Mouse (Mus musculus): Measurements from ENCODE around the gene Gm20388. TPM values are rescaled to one million over a fixed set of nuclear protein-coding genes. Genes with fewer than 3 reads are reported as not detected.
"Not testable (repeated sequence)": the region's sequence is repeated elsewhere in the genome, so short reads cannot be mapped to it uniquely, and the experiment has no call there.

The Gm20388 gene
- polyA plus RNA-seq, 1 experiment from 2014 or later: not detected

- H3K36me3 ChIP-seq (replicated peaks; ENCODE audit: control insufficient read depth, insufficient read depth): peaks cover 57% of the 10 kb centered on the region
- H3K9me3 ChIP-seq (ENCODE audit: control insufficient read depth, low read length): peaks cover 15% of the 10 kb centered on the region
- H3K27ac ChIP-seq: no peak overlapping the region; the same call in 1 of the 2 replicates
- H3K9ac ChIP-seq: no peak overlapping the region
- 0 out of 2 replicates have a peak overlapping the region, but pooled peaks have one; percentile 36 for H3K4me2 ChIP-seq (replicated peaks)
- no peaks in the 10 kb centered on the region; the same call in 1 of the 2 replicates for H3K4me1 ChIP-seq (replicated peaks; ENCODE audit: control insufficient read depth, insufficient read depth, low read length)
- H3K27me3 ChIP-seq (ENCODE audit: control insufficient read depth, insufficient read depth, low read length): no peaks in the 10 kb centered on the region
- ATAC-seq (ENCODE audit: low FRiP score) (no peak), DNase-seq (ENCODE audit: low spot score) (no peak)
- H3K4me3 ChIP-seq (replicated peaks; ENCODE audit: low read length): no peak overlapping the region
- 18% methylated on average over 3 of the region's 3 CpGs for WGBS
These were observed 3512.1 kb downstream of the Gm20388 start for GRCm38 (mm10) chr8:123422781-123423159.

GRCm38 (mm10) chr8:123423441-123423840 lies 3512.8 kb downstream of the Gm20388 start, which contains the start of gene Def8:
TSS of gene Def8 (plus strand) at chr8:123423527.
- Histone ChIP-seq H3K27ac (no peak within 1 kb of the TSS; the same call in 1 of the 2 replicates), H3K9me3 (ENCODE audit: control insufficient read depth, low read length) (peaks cover 22% of the 10 kb centered on the region), H3K36me3 (replicated peaks; ENCODE audit: control insufficient read depth, insufficient read depth) (peaks cover 50% of the 10 kb centered on the region), H3K4me1 (replicated peaks; ENCODE audit: control insufficient read depth, insufficient read depth, low read length) (no peaks in the 10 kb centered on the region; the same call in 1 of the 2 replicates), H3K27me3 (ENCODE audit: control insufficient read depth, insufficient read depth, low read length) (no peaks in the 10 kb centered on the region), H3K4me3 (replicated peaks; ENCODE audit: low read length) (no peak within 1 kb of the TSS), H3K4me2 (replicated peaks) (peak within 1 kb of the TSS; percentile 36), H3K9ac (no peak within 1 kb of the TSS)
- WGBS: 77% methylated on average over 7 of the region's 7 CpGs
- ATAC-seq (ENCODE audit: low FRiP score) (no peak), DNase-seq (ENCODE audit: low spot score) (no peak)

GRCm38 (mm10) chr8:123426511-123427509 lies 3516.2 kb downstream of the Gm20388 start:
- Histone ChIP-seq H3K9me3 (ENCODE audit: control insufficient read depth, low read length) (peaks cover 44% of the 10 kb centered on the region), H3K4me1 (replicated peaks; ENCODE audit: control insufficient read depth, insufficient read depth, low read length) (no peaks in the 10 kb centered on the region; the same call in 1 of the 2 replicates), H3K27ac (no peak overlapping the region), H3K36me3 (replicated peaks; ENCODE audit: control insufficient read depth, insufficient read depth) (peaks cover 17% of the 10 kb centered on the region), H3K4me3 (replicated peaks; ENCODE audit: low read length) (no peak overlapping the region), H3K9ac (no peak overlapping the region), H3K27me3 (ENCODE audit: control insufficient read depth, insufficient read depth, low read length) (no peaks in the 10 kb centered on the region), H3K4me2 (replicated peaks) (no peak overlapping the region)
- ATAC-seq (ENCODE audit: low FRiP score) (no peak), DNase-seq (ENCODE audit: low spot score) (no peak)
- 97% methylated on average over 27 of the region's 27 CpGs for WGBS

GRCm38 (mm10) chr8:123427639-123428275 lies 3517.1 kb downstream of the Gm20388 start:
- Histone ChIP-seq H3K4me3 (replicated peaks; ENCODE audit: low read length) (no peak overlapping the region), H3K27ac (no peak overlapping the region), H3K4me1 (replicated peaks; ENCODE audit: control insufficient read depth, insufficient read depth, low read length) (no peaks in the 10 kb centered on the region), H3K36me3 (replicated peaks; ENCODE audit: control insufficient read depth, insufficient read depth) (peaks cover 9% of the 10 kb centered on the region), H3K27me3 (ENCODE audit: control insufficient read depth, insufficient read depth, low read length) (no peaks in the 10 kb centered on the region), H3K9ac (no peak overlapping the region), H3K4me2 (replicated peaks) (no peak overlapping the region), H3K9me3 (ENCODE audit: control insufficient read depth, low read length) (peaks cover 51% of the 10 kb centered on the region)
- WGBS: 98% methylated on average over 24 of the region's 24 CpGs
- DNase-seq (ENCODE audit: low spot score) (no peak), ATAC-seq (ENCODE audit: low FRiP score) (no peak)

GRCm38 (mm10) chr8:123428343-123428893 lies 3517.8 kb downstream of the Gm20388 start:
- Histone ChIP-seq H3K4me1 (replicated peaks; ENCODE audit: control insufficient read depth, insufficient read depth, low read length) (no peaks in the 10 kb centered on the region), H3K4me3 (replicated peaks; ENCODE audit: low read length) (no peak overlapping the region), H3K9ac (no peak overlapping the region), H3K4me2 (replicated peaks) (no peak overlapping the region), H3K9me3 (ENCODE audit: control insufficient read depth, low read length) (peaks cover 51% of the 10 kb centered on the region), H3K27ac (no peak overlapping the region), H3K36me3 (replicated peaks; ENCODE audit: control insufficient read depth, insufficient read depth) (peaks cover 2% of the 10 kb centered on the region; the same call in 1 of the 2 replicates), H3K27me3 (ENCODE audit: control insufficient read depth, insufficient read depth, low read length) (no peaks in the 10 kb centered on the region)
- 97% methylated on average over 29 of the region's 29 CpGs for WGBS
- ATAC-seq (ENCODE audit: low FRiP score) (no peak), DNase-seq (ENCODE audit: low spot score) (no peak)

- no peaks in the 10 kb centered on the region for H3K27me3 ChIP-seq (ENCODE audit: control insufficient read depth, insufficient read depth, low read length)
- H3K4me3 ChIP-seq (replicated peaks; ENCODE audit: low read length): no peak overlapping the region
- no peak overlapping the region for H3K9ac ChIP-seq
- no peak overlapping the region for H3K27ac ChIP-seq
- peaks cover 51% of the 10 kb centered on the region for H3K9me3 ChIP-seq (ENCODE audit: control insufficient read depth, low read length)
- H3K36me3 ChIP-seq (replicated peaks; ENCODE audit: control insufficient read depth, insufficient read depth): no peaks in the 10 kb centered on the region
- no peak overlapping the region for H3K4me2 ChIP-seq (replicated peaks)
- no peak for ATAC-seq (ENCODE audit: low FRiP score)
- no peak for DNase-seq (ENCODE audit: low spot score)
- no peaks in the 10 kb centered on the region for H3K4me1 ChIP-seq (replicated peaks; ENCODE audit: control insufficient read depth, insufficient read depth, low read length)
- WGBS: 95% methylated on average over 23 of the region's 23 CpGs
These were observed 3518.5 kb downstream of the Gm20388 start for GRCm38 (mm10) chr8:123428939-123429721.

GRCm38 (mm10) chr8:123429722-123430013 lies 3519.0 kb downstream of the Gm20388 start:
- not testable (repeated sequence) for H3K4me1 ChIP-seq (replicated peaks; ENCODE audit: control insufficient read depth, insufficient read depth, low read length); H3K4me3 ChIP-seq (replicated peaks; ENCODE audit: low read length); ATAC-seq (ENCODE audit: low FRiP score); DNase-seq (ENCODE audit: low spot score); H3K27me3 ChIP-seq (ENCODE audit: control insufficient read depth, insufficient read depth, low read length); H3K36me3 ChIP-seq (replicated peaks; ENCODE audit: control insufficient read depth, insufficient read depth); H3K9ac ChIP-seq; H3K4me2 ChIP-seq (replicated peaks); H3K27ac ChIP-seq
- peaks cover 51% of the 10 kb centered on the region for H3K9me3 ChIP-seq (ENCODE audit: control insufficient read depth, low read length)
- 98% methylated on average over 15 of the region's 15 CpGs for WGBS

- H3K9ac ChIP-seq; H3K4me1 ChIP-seq (replicated peaks; ENCODE audit: control insufficient read depth, insufficient read depth, low read length); H3K4me3 ChIP-seq (replicated peaks; ENCODE audit: low read length); H3K27ac ChIP-seq; ATAC-seq (ENCODE audit: low FRiP score); H3K27me3 ChIP-seq (ENCODE audit: control insufficient read depth, insufficient read depth, low read length); H3K4me2 ChIP-seq (replicated peaks); DNase-seq (ENCODE audit: low spot score); H3K36me3 ChIP-seq (replicated peaks; ENCODE audit: control insufficient read depth, insufficient read depth): not testable (repeated sequence)
- H3K9me3 ChIP-seq (ENCODE audit: control insufficient read depth, low read length): peaks cover 51% of the 10 kb centered on the region
- 96% methylated on average over 7 of the region's 8 CpGs for WGBS
These were observed 3520.3 kb downstream of the Gm20388 start for GRCm38 (mm10) chr8:123430936-123431335.
